Mouse (Mus musculus): ENCODE measurements around the gene Paxip1. TPM values are rescaled to one million over a fixed set of nuclear protein-coding genes. Genes with fewer than 3 reads are reported as not detected.

Paxip1 gene
- polyA plus RNA-seq, 1 experiment = 33.4 TPM

DNA sequence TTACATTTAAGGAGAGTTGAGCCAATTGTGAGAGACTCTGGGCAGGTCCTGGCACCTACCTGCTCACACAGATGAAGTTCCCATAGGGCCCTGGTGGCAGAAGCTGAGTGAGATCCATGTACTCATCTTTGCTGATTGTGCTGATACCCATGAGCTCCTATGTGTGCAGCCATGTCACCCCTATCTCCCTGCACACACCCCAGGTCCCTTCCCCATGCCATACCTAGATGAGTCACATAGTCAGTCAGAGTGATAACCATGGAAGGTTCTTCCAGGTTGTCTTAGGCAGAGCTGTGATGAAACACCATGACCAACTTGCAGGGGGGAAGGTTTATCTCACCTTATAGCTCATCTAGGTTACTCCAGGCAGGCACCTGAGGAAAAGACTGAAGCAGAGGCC is 84.2 kb downstream of the Paxip1 start:
- Histone ChIP-seq H3K4me1 (ENCODE audit: control insufficient read depth, insufficient read depth, low read length) (peaks cover 6% of the 10 kb centered on the region), H3K27ac (ENCODE audit: insufficient read depth, low read length) (no peak overlapping the region), H3K4me3 (ENCODE audit: insufficient read depth, low read length) (no peak overlapping the region)
- TF ChIP-seq POLR2A (IDR thresholded peaks at IDR 0.05; ENCODE audit: extremely low read depth, insufficient read depth, low read length) (no peak), CTCF (IDR thresholded peaks at IDR 0.05; ENCODE audit: extremely low read depth, insufficient read depth, low read length) (no peak)

DNA sequence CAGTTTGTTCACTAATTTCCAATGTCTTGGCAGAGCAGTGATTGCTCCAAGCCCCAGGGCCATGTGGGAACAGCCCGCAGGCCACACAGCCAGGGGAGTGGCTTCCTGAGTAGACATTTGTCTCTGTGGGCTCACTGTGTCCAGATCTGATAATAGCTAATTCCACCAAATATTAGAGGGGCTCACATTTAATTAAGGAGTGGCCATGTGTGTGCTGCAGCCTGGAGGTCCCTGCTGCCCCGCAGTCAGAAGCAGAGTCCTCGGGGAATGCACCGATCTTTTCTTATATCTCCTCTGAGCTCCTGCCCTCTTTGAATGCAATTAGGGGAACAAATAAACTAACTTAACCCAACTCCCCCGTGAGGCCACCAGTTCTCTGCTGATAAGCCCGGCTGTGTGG is 84.9 kb downstream of the Paxip1 start:
- peaks cover 6% of the 10 kb centered on the region for H3K4me1 ChIP-seq (ENCODE audit: control insufficient read depth, insufficient read depth, low read length)
- TF ChIP-seq POLR2A (IDR thresholded peaks at IDR 0.05; ENCODE audit: extremely low read depth, insufficient read depth, low read length) (no peak), CTCF (IDR thresholded peaks at IDR 0.05; ENCODE audit: extremely low read depth, insufficient read depth, low read length) (no peak)
- no peak overlapping the region for H3K27ac ChIP-seq (ENCODE audit: insufficient read depth, low read length)
- H3K4me3 ChIP-seq (ENCODE audit: insufficient read depth, low read length) = no peak overlapping the region

DNA sequence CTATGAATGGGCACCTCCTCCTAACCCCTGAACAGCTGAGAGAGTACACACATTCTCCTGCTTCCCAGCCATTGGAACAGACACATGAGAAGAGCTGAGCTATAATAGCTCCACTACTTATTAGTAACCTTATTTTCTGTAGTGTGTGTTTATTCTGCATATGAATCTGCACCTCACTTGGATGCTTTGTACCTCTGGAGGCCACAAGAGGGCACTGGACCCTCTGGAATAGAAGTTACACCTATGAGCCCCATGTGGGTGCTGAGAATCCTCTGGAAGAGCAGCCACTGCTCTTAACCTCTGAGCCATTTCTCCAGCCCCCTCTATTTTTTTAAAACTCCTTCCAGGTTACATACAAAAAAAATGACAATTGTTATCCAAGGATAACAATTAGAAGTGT is 86.5 kb downstream of the Paxip1 start:
- TF ChIP-seq CTCF (IDR thresholded peaks at IDR 0.05; ENCODE audit: extremely low read depth, insufficient read depth, low read length) (0 out of 2 replicates have a peak, but pooled peaks have one; percentile 3), POLR2A (IDR thresholded peaks at IDR 0.05; ENCODE audit: extremely low read depth, insufficient read depth, low read length) (no peak)
- Histone ChIP-seq H3K4me1 (ENCODE audit: control insufficient read depth, insufficient read depth, low read length) (peaks cover 3% of the 10 kb centered on the region), H3K27ac (ENCODE audit: insufficient read depth, low read length) (no peak overlapping the region), H3K4me3 (ENCODE audit: insufficient read depth, low read length) (no peak overlapping the region)

DNA sequence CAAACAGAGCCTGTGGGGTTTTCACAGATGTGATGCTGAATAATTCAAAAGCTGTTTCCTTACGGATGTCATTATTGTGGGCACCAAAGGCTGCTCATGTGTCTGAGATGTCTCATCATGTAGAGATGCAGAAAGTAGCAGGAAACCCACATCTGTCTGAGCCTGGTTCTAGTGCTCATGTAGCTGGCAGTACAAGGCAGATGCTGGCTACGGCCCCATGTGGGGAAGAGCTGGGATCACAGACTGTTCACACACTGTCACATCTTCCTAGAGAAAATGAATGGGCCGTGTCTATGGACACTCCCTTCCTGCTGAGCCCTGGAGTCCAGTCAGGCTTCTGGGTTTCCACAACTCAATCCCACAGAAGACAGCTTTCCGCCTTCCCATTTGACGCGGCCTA is 89.0 kb downstream of the Paxip1 start:
- Histone ChIP-seq H3K4me3 (ENCODE audit: insufficient read depth, low read length) (no peak overlapping the region), H3K4me1 (ENCODE audit: control insufficient read depth, insufficient read depth, low read length) (no peaks in the 10 kb centered on the region), H3K27ac (ENCODE audit: insufficient read depth, low read length) (no peak overlapping the region)
- TF ChIP-seq CTCF (IDR thresholded peaks at IDR 0.05; ENCODE audit: extremely low read depth, insufficient read depth, low read length) (no peak), POLR2A (IDR thresholded peaks at IDR 0.05; ENCODE audit: extremely low read depth, insufficient read depth, low read length) (no peak)

Other genes with a start within 250 kb of the Paxip1 start
- gene Htr5a, start 50.5 kb upstream of the Paxip1 start, polyA plus RNA-seq (2012; rRNA removed) = 8.7 and 9.9 TPM in 2 replicates